Mouse (Mus musculus) liver, embryonic 11.5 days (tissue): ENCODE data around the gene Pde4b. TPM values are rescaled to one million over a fixed set of nuclear protein-coding genes. Genes with fewer than 3 reads are reported as not detected.

Experiments
- ATAC-seq: fragments of 200-750 bp; cut with Nextera tagmentation; replicated peaks from 2 replicates; pipeline ENCODE4 v1.8.0; 2017; ENCODE audit warnings: moderate number of reproducible peaks, mild to moderate bottlenecking, moderate TSS enrichment, moderate library complexity; ENCODE audit not compliant: low FRiP score
- DNase-seq: peaks from one replicate; pipeline ENCODE4 v3.0.0-alpha.2; 2017; ENCODE audit warnings: low spot score
- H3K27ac ChIP-seq: fragments of 300-500 bp; sonication (generic); 2 replicates; pipeline ENCODE4 v1.5.1; 2014; ENCODE audit warnings: mild to moderate bottlenecking, low read depth, low read length, control low read depth
- H3K27me3 ChIP-seq: fragments of 300-500 bp; sonication (generic); replicated peaks from 2 replicates; pipeline ENCODE4 v1.6.1; 2014; ENCODE audit warnings: low read length, mixed read lengths; ENCODE audit not compliant: control insufficient read depth, insufficient read depth
- H3K36me3 ChIP-seq: fragments of 300-500 bp; sonication (generic); 2 replicates; pipeline ENCODE4 v1.6.1; 2014; ENCODE audit warnings: mild to moderate bottlenecking, low read length, moderate library complexity, mixed read lengths; ENCODE audit not compliant: control insufficient read depth, insufficient read depth
- H3K4me1 ChIP-seq: fragments of 300-500 bp; sonication (generic); replicated peaks from 2 replicates; pipeline ENCODE4 v1.6.1; 2014; ENCODE audit warnings: low read length, mixed read lengths; ENCODE audit not compliant: control insufficient read depth, insufficient read depth
- H3K4me2 ChIP-seq: fragments of 300-500 bp; sonication (generic); 2 replicates; pipeline ENCODE4 v1.6.1; 2014; ENCODE audit warnings: mild to moderate bottlenecking, control low read depth, moderate library complexity
- H3K4me3 ChIP-seq: fragments of 300-500 bp; sonication (generic); 2 replicates; pipeline ENCODE4 v1.5.1; 2014; ENCODE audit warnings: low read depth, low read length, control low read depth
- H3K9ac ChIP-seq: fragments of 300-500 bp; sonication (generic); 2 replicates; pipeline ENCODE4 v1.6.1; 2014; ENCODE audit warnings: low read depth, low read length, control low read depth
- H3K9me3 ChIP-seq: fragments of 300-500 bp; sonication (generic); 2 replicates; pipeline ENCODE4 v1.6.1; 2016; ENCODE audit warnings: low read length, inconsistent platforms, mixed read lengths; ENCODE audit not compliant: control insufficient read depth
- WGBS: fragments of 180-500 bp; shearing (Covaris S2); extraction: QIAGEN DNeasy Blood & Tissue Kit; methylation state at CpG from one replicate; pipeline ENCODE4 v1.1.7; 2014; 5-methylcytosine and 5-hydroxymethylcytosine counted together
- polyA plus RNA-seq: library from polyadenylated mRNA; unstranded; fragments of >200 nt; fragmentation: Nextera tagmentation; extraction: Ambion mirVana; gene quantifications from 2 replicates; pipeline ENCODE4 v1.2.1, GENCODE M21; 2014

Gene Pde4b
- polyA plus RNA-seq, 1 experiment from 2014 or later = 9.2 TPM

GRCm38 (mm10) chr4:102287172-102287571, 199.8 kb downstream of the Pde4b start:
- ATAC-seq = no peak
- DNase-seq = no peak
- no peaks in the 10 kb centered on the region for H3K4me1 ChIP-seq
- H3K27ac ChIP-seq = no peak overlapping the region
- H3K36me3 ChIP-seq = no peaks in the 10 kb centered on the region
- H3K4me2 ChIP-seq = no peak overlapping the region
- H3K4me3 ChIP-seq = no peak overlapping the region
- H3K9ac ChIP-seq = no peak overlapping the region
- H3K9me3 ChIP-seq = no peaks in the 10 kb centered on the region
- 78% methylated on average over 6 of the region's 6 CpGs for WGBS
- H3K27me3 ChIP-seq = no peaks in the 10 kb centered on the region

DNA sequence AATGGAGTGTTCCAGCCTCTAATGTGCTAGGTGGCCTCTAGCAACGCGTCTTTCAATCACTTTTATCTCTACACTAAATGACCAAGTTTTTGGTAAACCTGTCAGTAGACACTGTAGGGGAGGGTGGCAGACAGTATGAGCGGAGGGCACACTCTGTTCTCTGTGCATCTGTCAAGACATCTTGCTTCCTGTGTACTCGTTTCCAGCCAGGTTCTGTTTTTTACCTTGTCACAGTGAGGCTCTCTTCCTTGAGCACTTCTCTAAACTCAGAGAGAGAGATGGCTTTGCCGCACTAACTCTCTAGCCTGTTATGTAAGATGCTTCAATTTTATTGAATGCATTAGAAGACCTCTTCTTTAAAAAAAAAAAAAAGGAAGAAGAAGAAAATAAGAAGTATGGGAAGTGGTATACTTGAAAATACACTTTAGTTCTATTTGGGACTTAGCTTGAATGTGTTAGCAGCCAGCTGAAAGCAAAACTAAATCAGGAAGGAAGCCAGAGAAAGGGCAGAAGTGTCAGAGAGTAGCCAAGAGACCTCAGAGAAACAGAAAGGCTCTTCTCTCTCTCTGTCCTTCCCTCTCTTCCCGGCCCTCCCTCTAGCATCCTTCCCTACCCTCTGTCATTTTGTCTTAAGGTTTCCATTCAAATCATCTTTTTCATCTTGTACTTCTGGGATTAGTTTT, 202.8 kb downstream of the Pde4b start:
- H3K27ac ChIP-seq = no peak overlapping the region
- no peaks in the 10 kb centered on the region for H3K9me3 ChIP-seq
- H3K36me3 ChIP-seq = no peaks in the 10 kb centered on the region
- no peak overlapping the region for H3K9ac ChIP-seq
- H3K4me1 ChIP-seq = no peaks in the 10 kb centered on the region
- DNase-seq = no peak
- no peak overlapping the region for H3K4me2 ChIP-seq
- whole genome bisulfite sequencing = 53% methylated on average over 6 of the region's 6 CpGs
- no peaks in the 10 kb centered on the region for H3K27me3 ChIP-seq
- H3K4me3 ChIP-seq = no peak overlapping the region
- ATAC-seq = no peak

DNA sequence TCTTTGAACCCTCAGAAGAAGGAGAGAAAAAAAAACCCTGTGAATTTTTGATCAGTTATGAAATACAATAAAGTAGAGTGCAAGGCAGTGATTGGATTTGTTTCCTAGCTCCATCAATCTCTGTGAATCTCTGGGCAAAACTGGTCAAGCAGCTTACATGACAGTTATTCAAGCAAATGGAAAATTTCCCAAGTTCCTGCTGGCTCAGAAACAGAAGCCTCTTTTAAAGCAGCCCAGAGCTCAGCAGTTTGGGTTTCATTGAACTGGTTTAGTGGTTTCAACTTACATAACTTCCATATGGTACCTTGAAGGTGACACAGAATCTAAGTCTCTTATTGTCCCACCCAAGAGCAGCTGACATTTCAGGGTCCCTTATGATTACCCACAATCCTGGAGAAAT, 210.2 kb downstream of the Pde4b start:
- no peaks in the 10 kb centered on the region for H3K36me3 ChIP-seq
- no peak overlapping the region for H3K4me3 ChIP-seq
- no peak overlapping the region for H3K4me2 ChIP-seq
- H3K9me3 ChIP-seq = no peaks in the 10 kb centered on the region
- H3K4me1 ChIP-seq = no peaks in the 10 kb centered on the region
- H3K27me3 ChIP-seq = no peaks in the 10 kb centered on the region
- no peak for ATAC-seq
- no peak for DNase-seq
- H3K27ac ChIP-seq = no peak overlapping the region
- no peak overlapping the region for H3K9ac ChIP-seq

GRCm38 (mm10) chr4:102302568-102302967, 215.2 kb downstream of the Pde4b start:
- Histone ChIP-seq H3K27ac (no peak overlapping the region), H3K4me2 (no peak overlapping the region), H3K4me1 (no peaks in the 10 kb centered on the region), H3K27me3 (no peaks in the 10 kb centered on the region), H3K9ac (no peak overlapping the region), H3K36me3 (no peaks in the 10 kb centered on the region), H3K9me3 (no peaks in the 10 kb centered on the region), H3K4me3 (no peak overlapping the region)
- ATAC-seq (no peak), DNase-seq (no peak)
- 60% methylated on average over 4 of the region's 4 CpGs for WGBS

DNA sequence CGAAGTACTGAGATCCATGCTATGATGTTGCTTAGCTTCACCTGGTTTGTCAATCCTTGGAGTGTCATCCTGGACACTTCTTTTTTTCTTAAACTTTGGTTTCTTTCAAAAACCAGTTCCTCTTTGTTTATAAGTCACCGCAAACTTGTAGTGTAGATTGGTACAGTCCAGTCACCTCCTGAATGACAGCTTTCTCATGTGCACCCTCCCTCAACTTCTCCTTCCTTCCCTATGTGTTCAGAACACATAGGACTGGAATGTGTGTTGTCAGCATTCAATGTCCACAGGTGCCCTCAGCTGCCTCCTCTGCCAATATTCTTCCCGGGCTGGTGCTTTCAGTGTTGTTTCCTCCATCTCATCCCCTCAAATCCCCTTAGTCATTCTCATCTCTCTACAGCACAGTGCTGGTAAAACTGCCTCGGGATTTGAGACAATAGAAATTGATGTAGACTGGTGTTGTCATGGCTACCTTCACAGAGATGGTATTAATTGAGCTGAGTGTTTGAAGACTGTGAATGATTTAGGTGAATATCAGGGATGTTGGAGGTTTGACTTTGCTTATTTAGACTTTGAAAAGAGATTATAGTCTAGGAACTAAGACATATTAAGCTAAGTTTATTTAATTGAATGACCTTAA, 220.4 kb downstream of the Pde4b start:
- WGBS = 68% methylated on average over 4 of the region's 4 CpGs
- H3K4me1 ChIP-seq = no peaks in the 10 kb centered on the region
- H3K9me3 ChIP-seq = no peaks in the 10 kb centered on the region
- H3K27me3 ChIP-seq = no peaks in the 10 kb centered on the region
- no peak overlapping the region for H3K4me2 ChIP-seq
- no peak overlapping the region for H3K4me3 ChIP-seq
- DNase-seq (no peak), ATAC-seq (no peak)
- no peak overlapping the region for H3K27ac ChIP-seq
- H3K36me3 ChIP-seq = no peaks in the 10 kb centered on the region
- no peak overlapping the region for H3K9ac ChIP-seq

DNA sequence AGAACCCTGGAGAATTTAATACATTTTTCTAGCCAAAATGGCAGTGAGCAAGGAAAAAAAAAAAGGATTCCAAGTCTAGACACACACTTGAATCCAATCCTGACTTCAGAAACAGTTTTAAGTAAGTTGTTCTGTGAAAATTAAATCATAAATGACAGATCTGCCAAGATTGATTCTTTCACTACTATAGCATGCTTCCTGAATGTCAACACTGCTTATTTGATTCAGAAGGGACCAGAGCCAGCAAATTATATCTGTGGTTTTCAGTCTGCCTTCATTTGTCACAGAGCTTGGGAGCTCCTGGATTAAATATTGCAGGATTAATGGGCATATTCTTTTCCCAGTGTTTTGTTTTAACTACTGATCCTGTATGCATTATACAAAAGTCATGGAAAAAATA, 223.3 kb downstream of the Pde4b start:
- DNase-seq (no peak), ATAC-seq (no peak)
- no peak overlapping the region for H3K9ac ChIP-seq
- no peaks in the 10 kb centered on the region for H3K4me1 ChIP-seq
- H3K27me3 ChIP-seq = no peaks in the 10 kb centered on the region
- H3K36me3 ChIP-seq = no peaks in the 10 kb centered on the region
- H3K4me2 ChIP-seq = no peak overlapping the region
- H3K9me3 ChIP-seq = no peaks in the 10 kb centered on the region
- no peak overlapping the region for H3K4me3 ChIP-seq
- no peak overlapping the region for H3K27ac ChIP-seq

DNA sequence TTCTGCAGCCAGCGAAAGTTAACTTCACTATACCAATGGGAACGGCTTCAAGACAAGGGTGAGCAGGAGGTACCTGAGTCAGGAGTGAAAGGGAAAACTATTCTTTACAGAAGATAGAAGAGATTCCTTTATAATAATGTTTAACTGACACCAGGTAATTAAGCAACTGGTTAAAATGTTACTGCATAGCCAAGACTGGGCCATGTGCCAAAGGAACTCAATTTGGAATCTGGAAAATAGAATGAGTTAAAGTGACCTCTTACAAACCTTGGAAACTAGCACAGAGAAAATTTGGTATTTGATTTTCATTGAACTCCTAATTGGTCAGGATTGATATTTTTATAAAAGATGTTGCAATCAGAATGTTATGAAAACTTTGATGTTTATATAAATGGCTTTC, 228.7 kb downstream of the Pde4b start:
- H3K36me3 ChIP-seq = no peaks in the 10 kb centered on the region
- H3K4me3 ChIP-seq = no peak overlapping the region
- H3K4me2 ChIP-seq = no peak overlapping the region
- no peaks in the 10 kb centered on the region for H3K27me3 ChIP-seq
- no peaks in the 10 kb centered on the region for H3K4me1 ChIP-seq
- H3K27ac ChIP-seq = no peak overlapping the region
- 83% methylated on average over 2 of the region's 2 CpGs for WGBS
- ATAC-seq = no peak
- no peak for DNase-seq
- no peaks in the 10 kb centered on the region for H3K9me3 ChIP-seq
- no peak overlapping the region for H3K9ac ChIP-seq

- ATAC-seq (no peak), DNase-seq (no peak)
- Histone ChIP-seq H3K9ac (no peak overlapping the region), H3K4me2 (no peak overlapping the region), H3K27me3 (no peaks in the 10 kb centered on the region), H3K4me3 (no peak overlapping the region), H3K4me1 (no peaks in the 10 kb centered on the region), H3K27ac (no peak overlapping the region), H3K9me3 (no peaks in the 10 kb centered on the region), H3K36me3 (no peaks in the 10 kb centered on the region)
- WGBS = 70% methylated on average over 5 of the region's 5 CpGs
These were observed 229.4 kb downstream of the Pde4b start for GRCm38 (mm10) chr4:102316699-102317285.

GRCm38 (mm10) chr4:102318596-102318995, 231.3 kb downstream of the Pde4b start:
- 80% methylated on average over 6 of the region's 6 CpGs for WGBS
- DNase-seq (no peak), ATAC-seq (no peak)
- H3K4me2 ChIP-seq = no peak overlapping the region
- no peak overlapping the region for H3K4me3 ChIP-seq
- H3K27ac ChIP-seq = no peak overlapping the region
- no peaks in the 10 kb centered on the region for H3K4me1 ChIP-seq
- H3K27me3 ChIP-seq = no peaks in the 10 kb centered on the region
- H3K9ac ChIP-seq = no peak overlapping the region
- no peaks in the 10 kb centered on the region for H3K9me3 ChIP-seq
- H3K36me3 ChIP-seq = no peaks in the 10 kb centered on the region
